Mouse (Mus musculus) embryonic facial prominence, embryonic 15.5 days (tissue): ENCODE data around the gene Tiam1. TPM values are rescaled to one million over a fixed set of nuclear protein-coding genes. Genes with fewer than 3 reads are reported as not detected.
A peak's percentile ranks its signal among the peaks of the same experiment; 100 is the strongest.

Experiments used
- ATAC-seq: fragments of 200-750 bp; cut with Nextera tagmentation; 2 replicates; pipeline ENCODE4 v1.8.0; 2017; ENCODE audit warnings: low read depth, moderate TSS enrichment; ENCODE audit not compliant: insufficient number of reproducible peaks, low FRiP score, low TSS enrichment
- H3K27ac ChIP-seq: fragments of 300-500 bp; sonication (generic); replicated peaks from 2 replicates; pipeline ENCODE4 v1.5.1; 2015; ENCODE audit warnings: mild to moderate bottlenecking, inconsistent platforms
- H3K27me3 ChIP-seq: fragments of 300-500 bp; sonication (generic); 2 replicates; pipeline ENCODE4 v1.6.1; 2015; ENCODE audit warnings: inconsistent platforms
- H3K36me3 ChIP-seq: fragments of 300-500 bp; sonication (generic); 2 replicates; pipeline ENCODE4 v1.6.1; 2015; ENCODE audit warnings: mild to moderate bottlenecking, inconsistent platforms
- H3K4me1 ChIP-seq: fragments of 300-500 bp; sonication (generic); 2 replicates; pipeline ENCODE4 v1.6.1; 2015; ENCODE audit warnings: inconsistent platforms
- H3K4me2 ChIP-seq: fragments of 300-500 bp; sonication (generic); replicated peaks from 2 replicates; pipeline ENCODE4 v1.6.1; 2015; ENCODE audit warnings: mild to moderate bottlenecking, inconsistent platforms
- H3K4me3 ChIP-seq: fragments of 300-500 bp; sonication (generic); replicated peaks from 2 replicates; pipeline ENCODE4 v1.5.1; 2015; ENCODE audit warnings: mild to moderate bottlenecking, inconsistent platforms
- H3K9ac ChIP-seq: fragments of 300-500 bp; sonication (generic); 2 replicates; pipeline ENCODE4 v1.6.1; 2015; ENCODE audit warnings: inconsistent platforms
- H3K9me3 ChIP-seq: fragments of 300-500 bp; sonication (generic); replicated peaks from 2 replicates; pipeline ENCODE4 v1.6.1; 2016; ENCODE audit warnings: inconsistent platforms
- WGBS: fragments of 180-500 bp; shearing (Covaris S2); methylation state at CpG from one replicate; pipeline ENCODE4 v1.1.7; 2015; 5-methylcytosine and 5-hydroxymethylcytosine counted together
- polyA plus RNA-seq: library from polyadenylated mRNA; unstranded; fragments of >200 nt; fragmentation: Nextera tagmentation; extraction: Ambion mirVana; gene quantifications from 2 replicates; pipeline ENCODE4 v1.2.1, GENCODE M21; 2015

Gene Tiam1
- polyA plus RNA-seq, 1 experiment from 2014 or later: 45.3 TPM

DNA sequence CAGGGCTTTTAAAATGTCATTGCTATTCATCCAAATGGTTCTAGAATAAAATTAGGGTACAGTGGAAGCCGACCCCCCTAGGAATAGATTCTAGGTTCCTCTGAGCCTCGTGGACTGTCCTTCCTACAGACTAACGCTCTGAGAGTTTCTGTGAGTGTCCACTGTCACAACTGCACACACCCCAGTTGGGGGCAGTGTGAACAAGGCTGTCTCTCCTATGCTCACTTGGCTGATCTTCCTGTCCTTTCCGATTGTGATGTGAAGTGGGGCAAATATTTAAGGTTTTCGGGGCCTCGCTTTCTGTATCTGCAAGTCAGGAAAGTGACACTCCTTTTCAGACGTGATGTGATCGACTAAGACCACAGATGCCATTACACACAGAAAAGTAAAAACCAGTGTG, 288.8 kb downstream of the Tiam1 start:
- H3K27me3 ChIP-seq: no peaks in the 10 kb centered on the region
- H3K4me2 ChIP-seq: no peak overlapping the region
- H3K27ac ChIP-seq: no peak overlapping the region
- H3K9me3 ChIP-seq: no peaks in the 10 kb centered on the region
- no peak overlapping the region for H3K9ac ChIP-seq
- H3K4me1 ChIP-seq: no peaks in the 10 kb centered on the region
- no peak for ATAC-seq
- no peaks in the 10 kb centered on the region for H3K36me3 ChIP-seq
- 79% methylated on average over 8 of the region's 8 CpGs for WGBS
- H3K4me3 ChIP-seq: no peak overlapping the region

DNA sequence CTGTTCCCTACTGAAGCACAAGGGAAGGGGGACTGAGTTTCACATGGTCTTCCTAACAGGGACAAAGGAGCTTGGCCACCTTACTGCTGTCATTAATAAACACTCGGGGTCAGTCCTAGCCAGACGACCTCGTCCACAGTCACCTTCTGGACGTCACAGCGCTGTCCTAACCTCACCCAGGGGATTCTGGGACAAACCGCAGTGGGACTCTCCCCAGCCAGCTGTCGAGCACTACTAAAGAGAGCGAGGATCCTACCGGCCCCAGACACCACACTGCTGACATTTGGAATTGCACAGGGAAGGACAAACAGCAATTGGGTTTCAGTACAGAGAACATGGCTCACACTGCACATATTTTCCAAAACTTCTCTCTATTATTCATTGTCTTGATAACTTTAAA, 292.2 kb downstream of the Tiam1 start:
- 78% methylated on average over 9 of the region's 9 CpGs for WGBS
- H3K9ac ChIP-seq: no peak overlapping the region
- H3K9me3 ChIP-seq: no peaks in the 10 kb centered on the region
- H3K4me1 ChIP-seq: 0 out of 2 replicates have a peak, but pooled peaks cover 2% of the 10 kb centered on the region
- H3K27me3 ChIP-seq: no peaks in the 10 kb centered on the region
- peak; percentile 43; the same call in 1 of the 2 replicates for ATAC-seq
- peaks cover 11% of the 10 kb centered on the region for H3K36me3 ChIP-seq
- H3K4me3 ChIP-seq: no peak overlapping the region
- H3K27ac ChIP-seq: no peak overlapping the region
- no peak overlapping the region for H3K4me2 ChIP-seq

DNA sequence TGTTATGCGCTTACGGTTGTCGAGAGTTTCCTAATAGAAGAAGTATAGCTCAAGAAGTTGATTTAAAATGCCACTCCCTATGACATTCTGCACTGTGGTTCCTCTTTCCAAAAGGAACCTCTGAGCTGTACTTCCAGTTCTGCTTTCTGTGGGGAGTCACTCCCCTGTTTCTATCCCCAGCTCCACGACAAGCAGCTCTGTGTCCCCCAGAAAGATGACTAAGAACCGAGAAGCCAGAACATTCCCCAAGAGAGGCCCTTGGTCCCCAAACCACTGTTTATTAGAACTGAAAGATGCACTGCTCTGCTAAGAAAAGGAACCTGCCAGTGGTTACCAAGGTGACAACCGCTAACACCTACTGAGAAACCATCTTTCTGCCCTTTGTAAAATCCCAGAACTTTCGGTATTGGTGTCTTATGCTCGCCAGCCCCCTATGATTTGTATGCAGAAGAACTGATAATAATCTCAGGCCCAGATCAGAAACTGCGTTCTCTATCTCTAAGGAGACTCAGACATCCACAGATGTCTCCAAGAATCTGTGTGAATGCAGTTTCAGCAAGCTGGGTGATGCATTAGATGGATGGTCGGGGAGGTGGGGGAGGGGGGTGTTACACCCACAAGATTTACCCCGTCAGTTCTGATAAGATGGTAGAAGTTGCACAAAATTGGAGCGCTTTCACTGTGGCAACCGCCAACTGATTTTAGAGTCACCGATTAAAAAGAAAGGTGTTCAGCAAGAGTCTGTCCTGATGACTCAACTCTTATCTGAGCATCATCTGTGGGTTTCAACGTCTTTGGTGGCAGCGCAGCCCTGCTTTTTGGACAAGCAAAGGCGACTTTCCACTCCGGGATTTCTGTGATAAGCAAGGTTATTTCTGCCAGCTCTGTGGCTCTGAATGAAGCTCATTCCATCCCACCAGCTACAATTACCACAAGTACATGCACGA, 294.6 kb downstream of the Tiam1 start:
- ATAC-seq: no peak
- WGBS: 80% methylated on average over 19 of the region's 19 CpGs
- Histone ChIP-seq H3K27me3 (no peaks in the 10 kb centered on the region), H3K27ac (no peak overlapping the region), H3K4me2 (no peak overlapping the region), H3K4me3 (no peak overlapping the region), H3K36me3 (peaks cover 11% of the 10 kb centered on the region), H3K9me3 (no peaks in the 10 kb centered on the region), H3K4me1 (peaks cover 3% of the 10 kb centered on the region; the same call in 1 of the 2 replicates), H3K9ac (no peak overlapping the region)

DNA sequence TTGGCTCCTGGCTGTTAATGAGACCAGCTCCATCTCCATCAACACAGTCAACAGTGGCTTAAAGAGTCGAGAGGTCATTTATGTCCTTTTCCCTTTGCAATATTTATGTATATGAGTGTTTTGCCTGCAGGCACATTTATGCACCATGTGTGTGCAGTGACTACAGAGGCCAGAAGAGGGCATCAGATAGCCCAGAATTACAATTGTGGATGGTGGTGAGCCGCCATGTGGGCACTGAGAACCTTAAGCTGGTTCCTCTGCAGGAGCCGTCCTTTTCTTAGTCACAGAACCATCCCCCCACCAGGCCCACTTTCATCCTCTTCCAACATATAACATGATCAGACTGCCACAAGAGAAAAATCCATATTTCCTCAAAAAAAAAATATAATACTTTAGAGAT, 295.4 kb downstream of the Tiam1 start:
- Histone ChIP-seq H3K9me3 (no peaks in the 10 kb centered on the region), H3K4me1 (peaks cover 3% of the 10 kb centered on the region; the same call in 1 of the 2 replicates), H3K27ac (no peak overlapping the region), H3K36me3 (peaks cover 11% of the 10 kb centered on the region), H3K9ac (no peak overlapping the region), H3K4me2 (no peak overlapping the region), H3K27me3 (no peaks in the 10 kb centered on the region), H3K4me3 (no peak overlapping the region)
- WGBS: 89% methylated on average over 3 of the region's 3 CpGs
- ATAC-seq: no peak

DNA sequence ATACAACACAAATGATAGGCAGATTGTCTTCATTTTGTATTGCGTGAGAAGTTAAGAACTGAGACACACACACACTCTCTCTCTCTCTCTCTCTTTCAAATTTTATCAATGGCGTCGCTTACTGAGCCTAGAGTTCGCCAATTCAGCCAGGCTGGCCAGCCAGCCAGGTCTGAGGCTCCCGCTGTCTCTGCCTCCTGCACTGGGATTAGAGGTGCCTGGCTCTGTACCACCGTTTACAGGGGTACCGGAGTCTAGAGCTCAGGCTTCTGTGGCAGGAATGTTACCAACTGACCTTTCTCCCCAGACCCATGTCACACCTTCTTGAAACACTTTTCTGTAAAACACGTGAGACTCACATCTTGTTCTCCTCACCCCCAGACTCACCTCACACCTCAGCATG, 298.1 kb downstream of the Tiam1 start:
- WGBS: 77% methylated on average over 8 of the region's 8 CpGs
- Histone ChIP-seq H3K4me2 (no peak overlapping the region), H3K9ac (no peak overlapping the region), H3K4me3 (no peak overlapping the region), H3K4me1 (peaks cover 17% of the 10 kb centered on the region), H3K36me3 (peaks cover 11% of the 10 kb centered on the region), H3K27ac (no peak overlapping the region), H3K27me3 (no peaks in the 10 kb centered on the region), H3K9me3 (no peaks in the 10 kb centered on the region)
- no peak for ATAC-seq

DNA sequence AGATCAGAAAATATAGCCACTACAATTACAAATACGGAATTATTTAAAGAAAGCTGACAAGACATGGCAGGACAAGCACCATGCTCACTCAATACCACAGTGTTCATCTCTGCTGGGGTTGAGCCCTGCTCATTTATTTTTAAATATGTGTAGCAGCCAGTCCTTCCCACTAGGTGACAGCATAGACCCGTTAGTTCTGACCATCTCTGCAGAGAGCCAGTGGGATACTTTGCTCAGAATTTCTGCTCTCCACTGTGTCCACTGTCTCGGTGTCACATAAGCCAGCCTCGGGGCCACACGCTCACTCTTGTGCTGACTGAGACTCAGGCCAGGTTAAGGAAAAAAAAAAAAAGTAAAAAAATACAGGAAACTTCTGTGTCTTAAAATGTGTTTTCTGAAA, 299.0 kb downstream of the Tiam1 start:
- H3K9ac ChIP-seq: no peak overlapping the region
- 0 out of 2 replicates have a peak, but pooled peaks have one; percentile 61 for ATAC-seq
- WGBS: 33% methylated on average over 5 of the region's 5 CpGs

DNA sequence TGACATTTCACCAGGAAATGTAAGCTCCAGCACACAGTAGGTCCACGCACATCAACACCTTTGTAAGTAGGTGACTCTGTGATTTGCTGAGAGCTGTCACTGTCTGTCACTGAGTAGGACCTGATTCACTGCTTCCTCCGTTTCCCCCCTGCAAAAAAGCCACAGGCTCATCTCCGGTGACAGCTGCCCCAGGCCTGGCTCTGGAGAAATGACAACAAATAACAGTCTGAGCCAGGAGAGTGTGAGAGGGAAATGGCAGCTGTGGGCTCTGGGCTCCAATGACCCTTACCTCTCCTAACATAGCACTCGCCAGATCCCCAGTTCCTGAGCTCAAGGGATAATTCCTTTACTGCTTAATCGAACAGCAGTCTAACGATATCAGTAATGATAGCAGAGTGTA, 301.7 kb downstream of the Tiam1 start:
- H3K27me3 ChIP-seq: no peaks in the 10 kb centered on the region
- no peak overlapping the region for H3K27ac ChIP-seq
- no peak overlapping the region for H3K9ac ChIP-seq
- WGBS: 57% methylated on average over 6 of the region's 6 CpGs
- H3K36me3 ChIP-seq: no peaks in the 10 kb centered on the region
- H3K4me1 ChIP-seq: peaks cover 26% of the 10 kb centered on the region
- H3K4me2 ChIP-seq: no peak overlapping the region
- no peak overlapping the region for H3K4me3 ChIP-seq
- H3K9me3 ChIP-seq: no peaks in the 10 kb centered on the region
- ATAC-seq: no peak

More for the DNA sequence above, 299.0 kb downstream of the Tiam1 start:
- Histone ChIP-seq H3K4me1 (peaks cover 18% of the 10 kb centered on the region), H3K36me3 (peaks cover 11% of the 10 kb centered on the region), H3K4me2 (no peak overlapping the region), H3K4me3 (no peak overlapping the region), H3K27ac (no peak overlapping the region), H3K9me3 (no peaks in the 10 kb centered on the region), H3K27me3 (no peaks in the 10 kb centered on the region)

DNA sequence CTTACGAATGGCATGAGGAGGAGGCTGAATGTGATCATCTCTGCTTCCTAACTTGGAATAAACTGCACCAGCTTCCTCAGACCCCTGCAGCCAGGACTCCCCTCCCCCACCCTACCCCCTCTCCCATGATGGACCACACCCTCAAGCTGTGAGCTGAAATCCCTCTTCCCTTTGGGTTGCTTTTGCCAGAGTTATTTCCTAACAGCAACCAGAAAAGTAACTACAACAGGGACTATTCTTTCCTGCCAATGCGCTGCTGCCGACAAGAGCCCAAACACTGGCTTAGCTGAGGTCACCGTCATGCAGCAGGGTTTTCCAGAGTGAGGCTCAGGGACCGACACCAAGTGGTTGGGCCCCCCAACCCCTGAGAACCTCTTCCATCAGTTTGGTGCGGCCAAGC, 303.2 kb downstream of the Tiam1 start:
- Histone ChIP-seq H3K4me3 (no peak overlapping the region), H3K4me1 (peaks cover 31% of the 10 kb centered on the region; the same call in 1 of the 2 replicates), H3K27ac (no peak overlapping the region), H3K9ac (no peak overlapping the region), H3K9me3 (no peaks in the 10 kb centered on the region), H3K4me2 (no peak overlapping the region), H3K27me3 (no peaks in the 10 kb centered on the region), H3K36me3 (no peaks in the 10 kb centered on the region)
- ATAC-seq: no peak
- WGBS: 87% methylated on average over 6 of the region's 6 CpGs

DNA sequence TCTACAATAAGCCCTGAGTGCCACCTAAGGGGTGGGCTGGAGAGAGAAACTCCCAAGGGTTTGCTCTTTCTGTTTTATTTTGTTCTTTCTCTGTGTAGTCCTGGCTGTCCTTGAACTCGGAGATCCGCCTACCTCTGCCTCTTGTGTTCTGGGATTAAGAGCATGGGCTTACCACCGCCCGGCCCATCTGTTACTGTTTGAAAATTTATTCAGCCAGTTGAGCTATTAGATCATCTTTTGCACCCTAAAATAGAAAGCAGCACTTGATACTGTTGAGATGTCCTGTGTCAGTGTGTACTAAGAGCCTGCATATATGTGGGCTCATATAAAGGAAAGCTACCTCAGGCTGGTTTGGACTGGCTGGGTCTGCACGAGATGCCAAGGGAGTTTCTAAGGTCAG, 303.7 kb downstream of the Tiam1 start:
- no peak overlapping the region for H3K4me2 ChIP-seq
- 83% methylated on average over 5 of the region's 5 CpGs for WGBS
- H3K9ac ChIP-seq: no peak overlapping the region
- peaks cover 31% of the 10 kb centered on the region; the same call in 1 of the 2 replicates for H3K4me1 ChIP-seq
- H3K36me3 ChIP-seq: no peaks in the 10 kb centered on the region
- no peak for ATAC-seq
- no peaks in the 10 kb centered on the region for H3K27me3 ChIP-seq
- no peak overlapping the region for H3K4me3 ChIP-seq
- H3K9me3 ChIP-seq: no peaks in the 10 kb centered on the region
- H3K27ac ChIP-seq: no peak overlapping the region

DNA sequence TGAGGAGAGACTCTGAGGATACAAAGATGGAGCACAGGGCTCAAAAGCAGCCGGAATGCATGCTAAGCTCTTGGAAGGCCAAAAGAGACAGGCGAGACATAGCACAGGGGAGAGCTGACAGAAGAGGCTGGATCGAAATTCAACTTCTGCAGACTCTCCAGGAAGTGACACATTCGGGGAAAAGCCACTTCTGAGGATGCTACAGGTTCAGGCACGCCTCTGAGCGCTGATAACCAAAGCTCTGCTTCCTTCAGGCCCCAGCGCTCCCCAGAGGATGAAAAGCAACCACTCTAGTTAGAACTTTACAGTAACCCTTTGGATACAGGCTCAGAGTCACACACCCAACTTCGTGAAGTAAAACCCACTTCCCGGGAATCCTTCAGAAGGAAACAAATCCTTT, 306.5 kb downstream of the Tiam1 start:
- no peak overlapping the region for H3K4me3 ChIP-seq
- H3K4me2 ChIP-seq: no peak overlapping the region
- H3K27ac ChIP-seq: no peak overlapping the region
- ATAC-seq: no peak
- H3K4me1 ChIP-seq: peaks cover 25% of the 10 kb centered on the region; the same call in 1 of the 2 replicates
- WGBS: 52% methylated on average over 9 of the region's 9 CpGs
- H3K36me3 ChIP-seq: no peaks in the 10 kb centered on the region; the same call in 1 of the 2 replicates
- no peak overlapping the region for H3K9ac ChIP-seq
- no peaks in the 10 kb centered on the region for H3K9me3 ChIP-seq
- no peaks in the 10 kb centered on the region for H3K27me3 ChIP-seq

DNA sequence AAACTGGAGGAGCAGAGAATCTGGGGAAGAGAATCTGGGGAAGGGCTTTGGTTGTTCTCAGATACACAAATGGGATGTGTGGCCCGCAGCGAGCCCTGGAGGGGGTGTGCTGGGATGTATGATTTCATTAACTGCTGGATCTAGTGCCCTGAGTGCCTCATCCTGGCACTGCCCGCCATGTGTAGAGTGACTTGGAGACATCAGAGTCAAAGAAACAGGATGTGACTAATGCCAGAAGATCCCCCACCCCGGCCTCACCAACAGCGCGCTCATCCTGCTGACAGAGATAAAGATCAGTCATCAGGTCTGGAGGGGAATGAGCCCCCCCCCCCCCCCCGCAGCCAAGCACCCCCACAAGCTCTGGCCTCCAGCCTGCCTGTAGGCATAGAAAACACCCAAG, 308.0 kb downstream of the Tiam1 start:
- Histone ChIP-seq H3K4me1 (peaks cover 19% of the 10 kb centered on the region; the same call in 1 of the 2 replicates), H3K27me3 (no peaks in the 10 kb centered on the region), H3K9ac (no peak overlapping the region), H3K9me3 (no peaks in the 10 kb centered on the region), H3K4me2 (no peak overlapping the region), H3K36me3 (no peaks in the 10 kb centered on the region; the same call in 1 of the 2 replicates), H3K27ac (no peak overlapping the region), H3K4me3 (no peak overlapping the region)
- 65% methylated on average over 7 of the region's 7 CpGs for WGBS
- ATAC-seq: no peak
